Mouse (Mus musculus) 416B (cell line): Measurements from ENCODE around the gene Fbxw11.
"Not testable (repeated sequence)": the region's sequence is repeated elsewhere in the genome, so short reads cannot be mapped to it uniquely, and the experiment has no call there.

ENCODE experiments used
- DNase-seq: peaks from one replicate; pipeline ENCODE4 v3.0.0; 2011; ENCODE audit warnings: low read depth

Gene Fbxw11

GRCm38 (mm10) chr11:32676777-32677176, 34.3 kb downstream of the Fbxw11 start:
- no peak for DNase-seq

GRCm38 (mm10) chr11:32677811-32678210, 35.3 kb downstream of the Fbxw11 start:
- DNase-seq, result no peak

- not testable (repeated sequence) for DNase-seq
Observed at GRCm38 (mm10) chr11:32679091-32679490, 36.6 kb downstream of the Fbxw11 start.

GRCm38 (mm10) chr11:32680014-32680413, 37.5 kb downstream of the Fbxw11 start:
- peak; percentile 92 for DNase-seq

- no peak for DNase-seq
Observed at GRCm38 (mm10) chr11:32681192-32681795, 38.8 kb downstream of the Fbxw11 start.

GRCm38 (mm10) chr11:32682335-32683102, 40.0 kb downstream of the Fbxw11 start:
- DNase-seq, result peak; percentile 38

GRCm38 (mm10) chr11:32684690-32685254, 42.2 kb downstream of the Fbxw11 start:
- DNase-seq, result no peak

GRCm38 (mm10) chr11:32688245-32688855, 45.8 kb downstream of the Fbxw11 start:
- DNase-seq, result no peak

- no peak for DNase-seq
Observed at GRCm38 (mm10) chr11:32689510-32689909, 47.0 kb downstream of the Fbxw11 start.

- no peak for DNase-seq
Observed at GRCm38 (mm10) chr11:32692834-32693233, 50.3 kb downstream of the Fbxw11 start.

- peak; percentile 77 for DNase-seq
Observed at GRCm38 (mm10) chr11:32693431-32694141, 51.1 kb downstream of the Fbxw11 start.

GRCm38 (mm10) chr11:32694322-32695003, 51.9 kb downstream of the Fbxw11 start:
- DNase-seq, result not testable (repeated sequence)

GRCm38 (mm10) chr11:32696446-32697090, 54.0 kb downstream of the Fbxw11 start:
- no peak for DNase-seq

GRCm38 (mm10) chr11:32697695-32698094, 55.2 kb downstream of the Fbxw11 start:
- DNase-seq, result peak; percentile 51

GRCm38 (mm10) chr11:32699913-32700493, 57.5 kb downstream of the Fbxw11 start:
- no peak for DNase-seq

GRCm38 (mm10) chr11:32701566-32701965, 59.0 kb downstream of the Fbxw11 start:
- DNase-seq, result no peak

- DNase-seq, result no peak
Observed at GRCm38 (mm10) chr11:32704241-32704890, 61.8 kb downstream of the Fbxw11 start.

GRCm38 (mm10) chr11:32706406-32706993, 64.0 kb downstream of the Fbxw11 start:
- DNase-seq, result peak; percentile 50

- DNase-seq, result no peak
Observed at GRCm38 (mm10) chr11:32707481-32707880, 65.0 kb downstream of the Fbxw11 start.
